Mouse (Mus musculus) kidney, postnatal 36 days (tissue): ENCODE data around the gene Ugt3a1.
A peak's percentile ranks its signal among the peaks of the same experiment; 100 is the strongest.

Experiments
- DNase-seq, 2 experiments: peaks; one replicate each; pipeline ENCODE4 v3.0.0; 2021 to 2022; ENCODE audit warnings: mixed read lengths in 2 of 2

Ugt3a1 gene

DNA sequence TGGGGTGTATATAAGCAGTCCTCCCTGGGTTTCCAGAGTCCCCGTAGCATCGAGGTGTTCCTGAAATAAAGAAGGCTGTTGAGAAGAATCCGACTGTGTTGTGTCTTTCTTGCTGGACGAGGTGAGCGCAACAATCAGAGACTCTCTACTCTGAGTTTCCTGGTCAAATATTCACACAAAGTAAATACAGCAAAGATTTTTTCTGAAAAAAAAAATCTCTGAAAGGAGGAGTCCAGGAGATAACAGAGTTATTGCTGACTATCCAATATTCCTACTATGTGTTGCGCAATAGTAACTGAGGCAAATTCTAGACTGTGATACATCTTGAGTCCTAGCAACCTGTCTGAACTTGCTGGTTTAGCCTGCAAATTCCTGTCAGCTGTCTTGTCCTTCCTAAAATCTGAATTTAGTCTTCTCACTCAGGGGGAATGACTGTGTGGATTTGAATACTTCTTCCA lies at the start of gene Ugt3a1:
Gene Ugt3a1, plus strand, starts transcription at position 51 of the 458 bp plus-strand sequence.
- no peak for DNase-seq

- peak; percentile 8 to 14 for DNase-seq
Measured at GRCm38 (mm10) chr15:9230917-9231316, 45.8 kb upstream of the Ugt3a1 start.

GRCm38 (mm10) chr15:9246345-9246744 lies 30.3 kb upstream of the Ugt3a1 start:
- no peak for DNase-seq

DNA sequence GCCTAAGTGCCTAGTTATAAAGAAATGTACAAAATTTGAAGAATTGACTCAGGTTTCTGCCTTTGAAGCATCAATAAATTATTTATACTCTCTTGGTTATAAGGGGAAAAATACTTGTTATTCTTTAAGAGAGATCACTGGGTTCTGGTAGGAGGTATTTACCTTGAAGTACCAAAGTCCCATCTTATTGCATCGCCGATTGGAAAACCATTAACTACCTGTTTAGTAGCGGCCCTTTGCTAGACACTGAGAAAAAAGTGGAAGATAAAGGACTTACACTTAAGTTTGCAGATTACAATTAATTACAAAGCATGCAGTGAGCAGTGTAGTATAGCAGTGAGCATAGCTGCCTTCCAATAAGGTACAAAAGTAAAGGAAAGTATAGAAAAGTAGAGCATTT lies 23.8 kb upstream of the Ugt3a1 start:
- peak; percentile 16 to 55 for DNase-seq

- DNase-seq, result no peak
Measured at GRCm38 (mm10) chr15:9260621-9261020, 16.1 kb upstream of the Ugt3a1 start.

DNA sequence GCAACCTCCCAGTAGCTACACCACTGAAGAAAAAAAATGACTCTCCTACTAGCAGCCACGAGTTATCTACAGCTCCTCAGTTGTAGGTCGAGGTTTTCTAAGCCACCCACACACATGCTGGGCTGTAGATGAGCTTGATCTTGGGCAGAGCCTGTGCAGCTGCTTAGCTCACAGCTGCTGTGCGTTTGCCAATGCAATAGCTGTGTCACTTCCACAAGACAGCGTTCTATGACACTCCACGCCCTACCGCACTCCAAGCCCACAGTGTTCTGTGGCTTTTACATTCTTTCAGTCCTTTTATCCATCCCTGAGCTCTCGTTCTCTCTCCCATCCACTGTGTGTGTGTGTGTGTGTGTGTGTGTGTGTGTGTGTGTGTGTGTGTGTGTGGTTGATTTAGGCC lies 4.8 kb upstream of the Ugt3a1 start:
- DNase-seq, result no peak

GRCm38 (mm10) chr15:9279026-9279425 lies 2.3 kb downstream of the Ugt3a1 start:
- peak; percentile 41 to 70 for DNase-seq

- peak; percentile 33 to 57 for DNase-seq
Measured at GRCm38 (mm10) chr15:9279596-9279995, 2.9 kb downstream of the Ugt3a1 start.

GRCm38 (mm10) chr15:9283165-9283564 lies 6.5 kb downstream of the Ugt3a1 start:
- peak; percentile 55 to 71 for DNase-seq

GRCm38 (mm10) chr15:9289660-9290059 lies 13.0 kb downstream of the Ugt3a1 start:
- DNase-seq, result no peak

DNA sequence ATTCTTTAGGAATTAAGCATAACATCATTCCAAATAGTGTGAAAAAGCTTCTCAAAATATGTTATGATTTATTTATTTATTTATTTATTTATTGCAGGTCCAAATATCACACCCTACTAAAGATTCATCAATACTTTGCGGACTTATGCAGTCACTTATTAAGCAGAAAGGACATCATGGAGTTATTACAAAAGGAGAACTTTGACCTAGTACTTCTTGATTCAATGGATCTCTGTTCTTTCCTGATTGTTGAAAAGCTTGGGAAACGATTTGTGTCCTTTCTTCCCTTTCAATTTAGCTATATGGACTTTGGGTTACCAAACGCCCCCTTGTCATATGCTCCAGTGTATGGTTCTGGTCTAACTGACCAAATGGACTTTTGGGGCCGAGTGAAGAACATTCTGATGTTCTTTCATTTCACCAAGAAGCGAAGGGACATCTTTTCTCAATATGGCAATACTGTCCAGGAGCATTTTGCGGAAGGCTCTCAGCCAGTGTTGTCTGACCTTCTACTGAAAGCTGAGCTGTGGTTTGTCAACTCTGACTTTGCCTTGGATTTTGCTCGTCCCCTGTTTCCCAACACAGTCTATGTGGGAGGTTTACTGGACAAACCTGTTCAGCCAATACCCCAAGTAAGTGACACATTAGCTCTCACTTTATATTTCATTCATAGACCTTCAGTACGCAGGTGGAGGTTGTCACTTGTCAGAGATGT lies 29.4 kb downstream of the Ugt3a1 start:
- no peak for DNase-seq

GRCm38 (mm10) chr15:9334596-9334995 lies 57.9 kb downstream of the Ugt3a1 start:
- DNase-seq, result peak; percentile 32 to 74

- peak; percentile 49 to 61 for DNase-seq
Measured at GRCm38 (mm10) chr15:9335341-9335740, 58.7 kb downstream of the Ugt3a1 start, which contains the start of gene Ugt3a2. Gene Ugt3a2 (plus strand): TSS chr15:9335550.

DNA sequence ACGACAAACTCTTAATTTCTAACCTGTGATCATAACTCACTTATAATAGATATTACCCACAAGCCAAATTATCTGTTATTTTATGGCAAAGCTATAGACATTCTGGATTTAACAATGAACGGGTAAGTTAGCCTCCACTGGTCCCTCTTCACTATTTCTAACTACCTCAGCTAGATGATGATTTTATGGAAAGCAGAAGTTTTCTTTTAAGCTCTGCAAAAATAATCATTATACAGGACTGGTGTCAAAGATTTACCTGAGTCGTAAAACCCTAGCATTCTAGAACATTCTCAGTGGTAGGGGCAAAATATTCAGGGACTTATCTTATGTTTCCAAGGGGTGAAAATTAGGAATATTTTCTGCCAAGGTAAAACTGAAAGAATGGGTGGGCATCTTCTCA lies 59.9 kb downstream of the Ugt3a1 start:
- DNase-seq, result peak in 1 of 2 experiments; percentile 23

DNA sequence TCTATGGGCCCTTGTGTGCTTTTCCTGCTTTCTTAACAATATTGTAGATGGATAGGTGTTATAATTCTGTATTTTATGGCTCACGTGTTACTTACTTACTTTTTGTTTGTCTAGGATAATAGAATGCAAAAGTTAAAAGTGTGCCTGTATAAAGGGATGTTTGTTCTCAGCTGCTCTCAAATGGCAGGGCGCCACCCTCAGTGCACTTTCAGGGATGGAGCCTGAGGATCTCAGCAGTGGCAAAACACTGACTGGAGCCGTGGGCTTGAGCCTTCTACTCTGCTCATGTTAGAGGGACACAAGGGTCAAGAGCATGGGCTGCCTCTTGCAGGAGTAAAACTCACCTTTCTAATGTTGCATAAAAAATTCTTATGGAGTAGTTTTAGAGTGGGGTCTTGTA lies 60.3 kb downstream of the Ugt3a1 start:
- DNase-seq, result peak; percentile 48 to 70

DNA sequence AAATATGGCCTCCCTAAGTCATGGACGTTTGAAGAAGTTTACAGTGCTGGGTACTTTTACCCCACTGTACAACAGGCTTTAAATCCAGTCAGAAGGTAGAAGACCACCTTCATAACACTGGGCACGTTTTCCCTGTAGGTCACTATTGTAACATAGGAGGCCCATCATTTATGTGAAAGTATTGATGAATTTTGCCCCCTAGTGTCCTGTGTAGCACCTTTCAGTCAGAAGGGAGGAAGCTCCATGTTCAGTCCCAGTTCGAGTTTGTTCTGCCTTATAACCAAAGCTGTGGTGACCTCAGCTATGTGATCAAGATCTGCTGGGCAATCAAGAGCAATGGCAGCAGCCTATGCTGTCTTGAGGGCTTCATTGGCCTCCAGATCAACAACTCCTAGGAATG lies 72.1 kb downstream of the Ugt3a1 start:
- no peak for DNase-seq

DNA sequence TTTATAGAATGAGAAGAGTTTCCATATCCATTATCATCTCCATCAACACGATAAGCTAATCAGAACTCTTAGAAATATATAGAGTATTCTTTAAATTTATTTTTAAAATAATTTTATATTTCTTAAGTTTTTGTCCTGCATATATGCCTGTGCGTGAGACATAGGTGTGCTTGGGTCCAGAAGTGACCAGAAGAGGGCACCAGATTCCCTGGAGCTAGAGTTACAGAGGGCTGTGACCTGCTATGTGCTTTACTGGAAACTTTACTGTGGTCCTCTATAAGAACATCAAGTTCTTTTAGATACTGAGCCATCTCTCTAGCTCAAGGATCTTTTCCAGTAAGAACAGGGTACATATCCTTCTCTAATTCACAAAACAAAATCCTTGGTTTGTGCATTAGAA lies 86.1 kb downstream of the Ugt3a1 start:
- DNase-seq, result peak in 1 of 2 experiments; percentile 27
